Mouse (Mus musculus) central nervous system, embryonic 11.5 days (tissue): ENCODE results near the gene Zfp964. TPM values are rescaled to one million over a fixed set of nuclear protein-coding genes. Genes with fewer than 3 reads are reported as not detected.

Experiments used
- polyA plus RNA-seq: library from polyadenylated mRNA; depleted of rRNA; stranded (reverse); fragments of >200 nt; gene quantifications from 2 replicates; pipeline ENCODE4 v1.2.3, GENCODE M21; 2012; rRNA removed

Gene Zfp964
- polyA plus RNA-seq = 1.3 and 2.7 TPM in 2 replicates

DNA sequence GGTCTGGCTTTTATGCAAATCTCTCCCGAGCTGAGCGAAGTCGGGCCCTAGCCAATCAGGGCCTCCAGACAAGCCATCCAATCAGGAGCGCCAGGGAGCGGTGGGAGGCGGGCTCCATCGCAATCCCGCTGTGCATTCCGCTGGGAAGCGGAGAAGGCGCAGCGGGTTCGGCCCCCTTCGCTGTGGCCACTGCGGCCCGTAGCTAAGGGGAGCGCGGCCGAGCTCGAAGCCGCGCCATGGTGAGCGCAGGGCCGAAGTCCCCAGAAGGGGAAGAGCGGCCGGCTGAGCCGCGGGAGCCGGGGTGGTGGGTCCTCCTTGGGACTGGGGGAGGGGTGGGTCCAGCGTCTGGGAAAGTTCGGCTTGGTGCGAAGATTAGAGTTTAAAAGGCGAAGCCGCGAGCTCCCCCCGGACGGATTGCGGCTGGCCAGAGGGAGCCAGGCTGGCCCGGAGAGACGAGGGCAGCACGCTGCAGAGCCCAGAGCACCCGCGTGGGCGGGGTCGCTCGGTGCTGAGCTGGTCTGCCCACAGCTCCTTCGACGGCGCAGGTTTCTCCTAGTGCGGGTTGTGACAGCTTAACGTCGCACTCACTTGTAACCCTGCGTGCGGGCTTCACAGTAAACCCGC, at the start of gene Zfp964:
TSS of gene Zfp964 (plus strand) at position 122 of the 624 bp plus-strand sequence.

GRCm38 (mm10) chr8:69625095-69625789, 29.0 kb upstream of the Zfp964 start, which contains the start of gene Zfp868:
TSS of gene Zfp868 (minus strand) at chr8:69625548.

GRCm38 (mm10) chr8:69710624-69711023, 56.3 kb downstream of the Zfp964 start, which contains the start of gene Zfp869:
TSS of gene Zfp869 (minus strand) at chr8:69710724.

Other genes with a start within 250 kb of the Zfp964 start
- 0.02 TPM in 2 replicates for gene Gm9495, start 200.9 kb upstream of the Zfp964 start, polyA plus RNA-seq
- gene Gm7697, start 131.5 kb upstream of the Zfp964 start, polyA plus RNA-seq = not detected in 2 replicates
- gene Zfp868, start 28.9 kb upstream of the Zfp964 start, polyA plus RNA-seq = 21.8 and 24.9 TPM in 2 replicates
- gene Zfp869, start 56.2 kb downstream of the Zfp964 start, polyA plus RNA-seq = 19.3 and 22.5 TPM in 2 replicates
- gene Zfp963, start 95.5 kb downstream of the Zfp964 start, polyA plus RNA-seq = 7.0 and 9.9 TPM in 2 replicates
- 2.1 and 3.8 TPM in 2 replicates for gene Gm20422, start 120.4 kb downstream of the Zfp964 start, polyA plus RNA-seq
- 59.4 and 66.4 TPM in 2 replicates for gene Atp13a1, start 136.7 kb downstream of the Zfp964 start, polyA plus RNA-seq
- gene Zfp866, start 136.7 kb downstream of the Zfp964 start, polyA plus RNA-seq = 33.2 and 41.6 TPM in 2 replicates
- 24.2 and 39.2 TPM in 2 replicates for gene Gmip, start 154.2 kb downstream of the Zfp964 start, polyA plus RNA-seq
- gene Lpar2, start 167.9 kb downstream of the Zfp964 start, polyA plus RNA-seq = 3.5 and 6.5 TPM in 2 replicates
- 21.8 and 28.1 TPM in 2 replicates for gene Pbx4, start 178.0 kb downstream of the Zfp964 start, polyA plus RNA-seq
- 0.48 and 0.56 TPM in 2 replicates for gene Cilp2, start 233.2 kb downstream of the Zfp964 start, polyA plus RNA-seq
- 0.50 and 0.51 TPM in 2 replicates for gene Tssk6, start 247.7 kb downstream of the Zfp964 start, polyA plus RNA-seq
- gene Ndufa13, start 248.1 kb downstream of the Zfp964 start, polyA plus RNA-seq = 106 and 170 TPM in 2 replicates
- gene Yjefn3, start 248.2 kb downstream of the Zfp964 start, polyA plus RNA-seq = 5.5 and 10.0 TPM in 2 replicates